Mouse (Mus musculus) limb, embryonic 14.5 days (tissue): Measurements from ENCODE around the gene Sumo1. TPM values are rescaled to one million over a fixed set of nuclear protein-coding genes. Genes with fewer than 3 reads are reported as not detected.

Experiments used
- ATAC-seq: fragments of 200-750 bp; cut with Nextera tagmentation; 2 replicates; pipeline ENCODE4 v1.8.0; 2017; ENCODE audit warnings: low read depth, moderate number of reproducible peaks, moderate TSS enrichment; ENCODE audit not compliant: low FRiP score
- DNase-seq: peaks from one replicate; pipeline ENCODE4 v3.0.0-alpha.2; 2015; ENCODE audit warnings: low spot score
- H3K27ac ChIP-seq: fragments of 300-500 bp; sonication (generic); replicated peaks from 2 replicates; pipeline ENCODE4 v1.5.1; 2014; ENCODE audit warnings: low read depth, mild to moderate bottlenecking, low read length, moderate library complexity, mixed read lengths
- H3K27me3 ChIP-seq: fragments of 300-500 bp; sonication (generic); 2 replicates; pipeline ENCODE4 v1.6.1; 2014; ENCODE audit warnings: low read length, mixed read lengths; ENCODE audit not compliant: control insufficient read depth, insufficient read depth
- H3K36me3 ChIP-seq: fragments of 300-500 bp; sonication (generic); 2 replicates; pipeline ENCODE4 v1.6.1; 2014; ENCODE audit warnings: mild to moderate bottlenecking, low read length, moderate library complexity, mixed read lengths; ENCODE audit not compliant: control insufficient read depth, insufficient read depth
- H3K4me1 ChIP-seq: fragments of 300-500 bp; sonication (generic); 2 replicates; pipeline ENCODE4 v1.6.1; 2014; ENCODE audit warnings: antibody characterized with exemption, low read length, mixed read lengths; ENCODE audit not compliant: control insufficient read depth, insufficient read depth
- H3K4me2 ChIP-seq: fragments of 300-500 bp; sonication (generic); replicated peaks from 2 replicates; pipeline ENCODE4 v1.6.1; 2014; ENCODE audit warnings: low read depth, mild to moderate bottlenecking, low read length, moderate library complexity; ENCODE audit not compliant: severe bottlenecking
- H3K4me3 ChIP-seq: fragments of 300-500 bp; sonication (generic); replicated peaks from 2 replicates; pipeline ENCODE4 v1.5.1; 2014; ENCODE audit warnings: low read length
- H3K9ac ChIP-seq: fragments of 300-500 bp; sonication (generic); 2 replicates; pipeline ENCODE4 v1.6.1; 2014; ENCODE audit warnings: mild to moderate bottlenecking, low read depth, low read length, moderate library complexity; ENCODE audit not compliant: severe bottlenecking
- H3K9me3 ChIP-seq: fragments of 300-500 bp; sonication (generic); 2 replicates; pipeline ENCODE4 v1.6.1; 2016; ENCODE audit warnings: low read length; ENCODE audit not compliant: control insufficient read depth
- POLR2A ChIP-seq: fragments of 200-500 bp; IDR thresholded peaks from 2 replicates; pipeline ENCODE4 v1.8.0; 2012; ENCODE audit warnings: inconsistent platforms, mild to moderate bottlenecking, moderate library complexity, borderline replicate concordance; ENCODE audit not compliant: insufficient read depth, insufficient read length; ENCODE audit errors: extremely low read depth
- WGBS: fragments of 180-500 bp; shearing (Covaris S2); extraction: QIAGEN DNeasy Blood & Tissue Kit; methylation state at CpG from one replicate; pipeline ENCODE4 v1.1.7; 2014; 5-methylcytosine and 5-hydroxymethylcytosine counted together
- polyA plus RNA-seq, 2 experiments: library from polyadenylated mRNA; depleted of rRNA in 1 of 2; stranded (reverse) in 1 of 2; unstranded in 1 of 2; fragments of >200 nt; fragmentation: Nextera tagmentation in 1 of 2; extraction: Ambion mirVana in 1 of 2; gene quantifications; 2 replicates each; pipeline versions ENCODE4 v1.2.1 to v1.2.3; 2012 to 2014

Gene Sumo1
- polyA plus RNA-seq, 2 experiments: 141 to 427 TPM

- Histone ChIP-seq H3K9me3 (no peaks in the 10 kb centered on the region), H3K4me3 (no peak overlapping the region), H3K4me1 (no peaks in the 10 kb centered on the region), H3K4me2 (peak overlapping the region; percentile 23; the same call in 1 of the 2 replicates), H3K27ac (no peak overlapping the region), H3K27me3 (no peaks in the 10 kb centered on the region), H3K36me3 (no peaks in the 10 kb centered on the region), H3K9ac (no peak overlapping the region)
- ATAC-seq (no peak), DNase-seq (peak; percentile 46)
- TF ChIP-seq POLR2A: no peak
- WGBS: 22% methylated on average over 11 of the region's 11 CpGs
These were observed 66.7 kb downstream of the Sumo1 start for GRCm38 (mm10) chr1:59603893-59604292.

DNA sequence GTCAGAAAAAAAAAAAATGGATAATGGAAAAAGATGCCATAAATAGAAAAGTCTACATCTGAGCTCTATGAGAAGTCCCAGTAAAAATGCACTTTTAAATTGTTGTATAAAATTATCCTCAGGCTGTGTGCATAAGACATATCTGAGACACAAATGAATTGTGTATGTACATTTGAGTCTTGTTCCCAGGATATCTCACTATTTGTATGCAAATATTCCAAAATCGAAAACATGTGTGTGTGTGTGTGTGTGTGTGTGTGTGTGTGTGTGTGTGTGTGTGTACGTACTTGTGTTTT lies 67.3 kb downstream of the Sumo1 start:
- H3K9me3 ChIP-seq: no peaks in the 10 kb centered on the region
- 88% methylated on average over 2 of the region's 2 CpGs for WGBS
- no peaks in the 10 kb centered on the region for H3K4me1 ChIP-seq
- no peak overlapping the region for H3K4me3 ChIP-seq
- TF ChIP-seq POLR2A: no peak
- DNase-seq: no peak
- no peak overlapping the region for H3K9ac ChIP-seq
- ATAC-seq: no peak
- H3K4me2 ChIP-seq: no peak overlapping the region
- H3K36me3 ChIP-seq: no peaks in the 10 kb centered on the region
- no peaks in the 10 kb centered on the region for H3K27me3 ChIP-seq
- no peak overlapping the region for H3K27ac ChIP-seq

- WGBS: 35% methylated on average over 11 of the region's 11 CpGs
- H3K9ac ChIP-seq: no peak overlapping the region
- DNase-seq (no peak), ATAC-seq (no peak)
- no peaks in the 10 kb centered on the region for H3K36me3 ChIP-seq
- no peak overlapping the region for H3K27ac ChIP-seq
- no peak for TF ChIP-seq POLR2A
- H3K4me1 ChIP-seq: no peaks in the 10 kb centered on the region
- no peak overlapping the region for H3K4me3 ChIP-seq
- no peaks in the 10 kb centered on the region for H3K9me3 ChIP-seq
- H3K4me2 ChIP-seq: no peak overlapping the region
- no peaks in the 10 kb centered on the region for H3K27me3 ChIP-seq
These were observed 67.9 kb downstream of the Sumo1 start for GRCm38 (mm10) chr1:59602531-59603416.

- no peaks in the 10 kb centered on the region for H3K36me3 ChIP-seq
- ATAC-seq (no peak), DNase-seq (no peak)
- H3K27me3 ChIP-seq: peaks cover 10% of the 10 kb centered on the region; the same call in 1 of the 2 replicates
- H3K9ac ChIP-seq: no peak overlapping the region
- H3K4me2 ChIP-seq: no peak overlapping the region
- 52% methylated on average over 9 of the region's 9 CpGs for WGBS
- no peak overlapping the region for H3K27ac ChIP-seq
- no peaks in the 10 kb centered on the region for H3K9me3 ChIP-seq
- no peak overlapping the region for H3K4me3 ChIP-seq
- TF ChIP-seq POLR2A: no peak
- peaks cover 10% of the 10 kb centered on the region for H3K4me1 ChIP-seq
These were observed 75.0 kb downstream of the Sumo1 start for GRCm38 (mm10) chr1:59595609-59596008.

DNA sequence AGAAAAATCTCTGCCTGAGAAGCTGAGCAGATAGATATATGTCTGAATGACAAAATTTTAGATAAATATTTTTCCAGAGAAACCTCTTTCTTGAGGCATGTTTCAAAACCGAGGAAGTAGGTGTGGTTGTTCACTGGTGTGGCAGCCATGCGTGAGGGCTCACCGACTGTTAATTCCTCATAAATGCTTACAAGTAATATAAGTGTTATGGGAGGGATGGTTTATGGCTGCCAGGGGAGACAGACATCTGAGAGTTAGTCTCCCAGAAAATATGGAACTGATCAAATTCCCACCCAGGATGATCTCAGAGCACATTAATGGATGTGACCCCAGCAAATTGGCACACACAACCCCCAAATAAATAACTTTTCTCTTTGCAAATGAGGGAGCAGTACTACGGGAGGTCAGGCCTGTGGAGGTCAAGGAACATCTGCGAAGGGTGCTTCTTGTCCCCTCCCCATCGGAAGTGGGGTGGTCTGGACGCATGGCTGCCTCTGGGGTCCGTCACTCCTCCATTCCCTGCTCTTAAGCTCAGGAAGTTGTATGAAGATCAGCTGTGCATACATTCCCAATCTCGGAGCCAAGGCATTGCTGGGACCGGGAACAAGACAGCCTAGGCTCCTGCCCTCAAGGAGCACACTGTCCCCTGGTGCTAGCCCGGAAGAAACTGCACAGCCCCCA lies 75.9 kb downstream of the Sumo1 start:
- DNase-seq (no peak), ATAC-seq (no peak)
- H3K4me2 ChIP-seq: no peak overlapping the region
- H3K9ac ChIP-seq: no peak overlapping the region
- H3K4me1 ChIP-seq: peaks cover 16% of the 10 kb centered on the region
- 41% methylated on average over 11 of the region's 11 CpGs for WGBS
- no peak overlapping the region for H3K27ac ChIP-seq
- no peak for TF ChIP-seq POLR2A
- H3K4me3 ChIP-seq: no peak overlapping the region
- peaks cover 10% of the 10 kb centered on the region; the same call in 1 of the 2 replicates for H3K27me3 ChIP-seq
- H3K36me3 ChIP-seq: no peaks in the 10 kb centered on the region
- no peaks in the 10 kb centered on the region for H3K9me3 ChIP-seq
